Mouse (Mus musculus): ENCODE measurements around the gene Klf13. TPM values are rescaled to one million over a fixed set of nuclear protein-coding genes. Genes with fewer than 3 reads are reported as not detected.
A peak's percentile ranks its signal among the peaks of the same experiment; 100 is the strongest.

The Klf13 gene
- total and polyA plus RNA-seq, 3 experiments = 21.6 to 54.6 (median 50.0) TPM

- no peak overlapping the region for H3K9ac ChIP-seq (ENCODE audit: low read depth, low read length)
- no peak for DNase-seq
- H3K4me3 ChIP-seq = no peak overlapping the region
- no peaks in the 10 kb centered on the region for H3K79me2 ChIP-seq (replicated peaks; ENCODE audit: control insufficient read depth, insufficient read depth, low read length)
- 85% methylated on average over 6 of the region's 6 CpGs for WGBS
- H3K36me3 ChIP-seq (ENCODE audit: control insufficient read depth, insufficient read depth, low read length) = no peaks in the 10 kb centered on the region
- TF ChIP-seq POLR2A (IDR thresholded peaks at IDR 0.05; ENCODE audit: insufficient read depth, low read depth, low read length) (no peak), EP300 (IDR thresholded peaks at IDR 0.05; ENCODE audit: insufficient read depth, low read depth, low read length) (no peak), CTCF (IDR thresholded peaks at IDR 0.05) (0 out of 2 replicates have a peak, but pooled peaks have one; percentile 19)
- intact Hi-C loops (cut with DNase I) = loop anchor here (5.0 kb wide), 1 partner anchor 212 kb away; no protein-coding TSS in a partner anchor
- H3K27me3 ChIP-seq (ENCODE audit: control insufficient read depth, insufficient read depth, low read length) = no peaks in the 10 kb centered on the region
- no peak overlapping the region for H3K27ac ChIP-seq
- H3K4me1 ChIP-seq (ENCODE audit: control insufficient read depth, insufficient read depth, low read length) = peaks cover 5% of the 10 kb centered on the region
Observed at GRCm38 (mm10) chr7:63964121-63964520, 25.4 kb upstream of the Klf13 start.

DNA sequence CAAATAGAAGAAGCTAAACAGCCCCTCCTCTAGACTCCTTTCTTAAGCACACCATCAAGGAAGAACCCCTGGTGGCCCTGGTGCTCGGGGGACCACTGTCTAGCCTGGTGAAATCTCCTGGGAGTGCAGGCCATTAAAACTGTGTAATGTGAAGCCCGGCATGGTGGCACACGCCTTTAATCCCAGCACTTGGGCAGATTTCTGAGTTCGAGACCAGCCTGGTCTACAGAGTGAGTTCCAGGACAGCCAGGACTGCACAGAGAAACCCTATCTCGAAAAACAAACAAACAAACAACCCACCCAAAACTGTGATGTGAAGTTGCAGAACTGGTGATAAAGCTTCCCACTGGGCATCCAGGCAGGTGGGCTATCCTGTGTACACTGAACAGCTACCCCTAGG, 24.9 kb upstream of the Klf13 start:
- no peak for TF ChIP-seq POLR2A (IDR thresholded peaks at IDR 0.05; ENCODE audit: insufficient read depth, low read depth, low read length)
- TF ChIP-seq EP300 (IDR thresholded peaks at IDR 0.05; ENCODE audit: insufficient read depth, low read depth, low read length) = no peak
- TF ChIP-seq CTCF (IDR thresholded peaks at IDR 0.05) = no peak
- no peak overlapping the region for H3K27ac ChIP-seq
- no peaks in the 10 kb centered on the region for H3K27me3 ChIP-seq (ENCODE audit: control insufficient read depth, insufficient read depth, low read length)
- H3K36me3 ChIP-seq (ENCODE audit: control insufficient read depth, insufficient read depth, low read length) = no peaks in the 10 kb centered on the region
- intact Hi-C loops (cut with DNase I) = loop anchor here (5.0 kb wide), 1 partner anchor 211 kb away; no protein-coding TSS in a partner anchor
- H3K9ac ChIP-seq (ENCODE audit: low read depth, low read length) = no peak overlapping the region
- no peak for DNase-seq
- 81% methylated on average over 5 of the region's 5 CpGs for WGBS
- no peak overlapping the region for H3K4me3 ChIP-seq
- peaks cover 5% of the 10 kb centered on the region for H3K4me1 ChIP-seq (ENCODE audit: control insufficient read depth, insufficient read depth, low read length)
- H3K79me2 ChIP-seq (replicated peaks; ENCODE audit: control insufficient read depth, insufficient read depth, low read length) = no peaks in the 10 kb centered on the region

- intact Hi-C loops (cut with DNase I) = no loop called here
- Histone ChIP-seq H3K79me2 (replicated peaks; ENCODE audit: control insufficient read depth, insufficient read depth, low read length) (no peaks in the 10 kb centered on the region), H3K4me1 (ENCODE audit: control insufficient read depth, insufficient read depth, low read length) (no peaks in the 10 kb centered on the region), H3K9ac (ENCODE audit: low read depth, low read length) (no peak overlapping the region), H3K27me3 (ENCODE audit: control insufficient read depth, insufficient read depth, low read length) (no peaks in the 10 kb centered on the region), H3K27ac (no peak overlapping the region), H3K36me3 (ENCODE audit: control insufficient read depth, insufficient read depth, low read length) (no peaks in the 10 kb centered on the region), H3K4me3 (no peak overlapping the region)
- TF ChIP-seq POLR2A (IDR thresholded peaks at IDR 0.05; ENCODE audit: insufficient read depth, low read depth, low read length) (no peak), CTCF (IDR thresholded peaks at IDR 0.05) (no peak), EP300 (IDR thresholded peaks at IDR 0.05; ENCODE audit: insufficient read depth, low read depth, low read length) (no peak)
- 88% methylated on average over 12 of the region's 12 CpGs for WGBS
- no peak for DNase-seq
Observed at GRCm38 (mm10) chr7:63957872-63958640, 19.3 kb upstream of the Klf13 start.

DNA sequence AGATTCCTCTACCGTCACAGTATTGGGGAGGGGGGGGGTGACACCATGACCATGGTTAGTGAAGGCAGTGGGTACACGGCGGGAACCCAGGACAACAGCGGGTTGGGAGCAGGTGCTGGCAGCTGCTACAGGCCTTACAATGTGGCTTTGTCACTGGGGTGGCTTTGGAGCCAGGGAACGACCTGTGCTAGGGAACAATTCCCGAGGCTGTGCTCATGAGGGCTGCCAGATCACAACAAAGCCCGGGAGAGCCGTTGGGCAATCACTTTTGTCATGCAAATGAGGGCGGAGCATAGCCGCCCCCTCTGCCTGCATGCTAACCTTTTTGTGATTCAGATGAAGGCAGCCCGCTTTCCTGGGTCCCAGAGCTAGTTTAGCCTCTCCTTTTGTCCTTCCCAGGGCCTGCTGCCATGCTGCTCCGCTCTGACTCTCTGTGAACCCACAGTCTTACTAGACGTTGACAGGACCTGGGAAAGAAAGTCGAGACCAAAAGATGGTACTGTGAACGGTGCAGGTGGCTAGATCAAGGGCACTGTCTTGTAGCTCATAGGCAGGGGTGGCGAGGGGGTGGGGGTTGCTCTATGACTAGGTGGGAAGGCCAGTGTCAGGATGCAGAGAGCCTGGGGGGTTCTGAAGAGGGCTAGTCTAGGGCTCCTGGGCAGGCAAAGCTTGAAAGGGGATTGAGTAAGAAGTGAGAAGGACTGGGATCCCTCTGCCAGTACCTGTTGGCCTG, 18.4 kb upstream of the Klf13 start:
- DNase-seq = no peak
- intact Hi-C loops (cut with DNase I) = no loop called here

DNA sequence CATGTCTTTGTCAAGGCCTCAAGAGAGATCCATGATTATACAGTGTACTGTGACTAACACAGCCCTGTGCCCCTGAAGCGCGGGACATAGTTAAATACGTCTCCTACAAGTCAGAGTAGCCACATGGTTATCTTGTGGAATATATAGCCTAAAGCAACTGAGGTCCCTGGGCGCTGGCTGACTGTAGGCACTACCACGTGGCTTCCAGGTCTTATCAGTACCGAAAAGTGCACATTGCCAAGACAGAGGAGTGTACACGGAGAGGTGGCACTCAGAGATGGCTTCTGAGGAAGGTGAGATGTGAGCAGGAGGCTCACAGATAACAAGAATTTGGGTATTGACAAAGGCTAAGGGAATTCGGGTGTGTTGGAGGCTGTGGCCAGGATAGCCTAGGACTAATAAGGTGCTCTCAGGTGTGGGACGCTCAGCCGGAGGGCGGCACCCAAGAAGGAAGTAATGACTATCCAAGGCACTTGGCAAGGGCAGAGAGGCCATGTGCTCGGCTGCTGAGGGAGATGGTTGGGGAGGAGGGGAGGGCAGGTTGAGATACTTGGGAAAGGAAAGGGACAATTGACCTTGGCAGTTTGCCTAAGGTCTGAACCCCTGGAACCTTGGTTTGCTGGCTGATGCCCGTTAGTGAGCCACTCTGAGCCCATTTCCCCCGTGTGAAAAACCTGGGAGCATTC, 17.6 kb upstream of the Klf13 start:
- intact Hi-C loops (cut with DNase I) = no loop called here
- Histone ChIP-seq H3K9ac (ENCODE audit: low read depth, low read length) (no peak overlapping the region), H3K79me2 (replicated peaks; ENCODE audit: control insufficient read depth, insufficient read depth, low read length) (no peaks in the 10 kb centered on the region), H3K36me3 (ENCODE audit: control insufficient read depth, insufficient read depth, low read length) (no peaks in the 10 kb centered on the region), H3K27ac (no peak overlapping the region), H3K4me1 (ENCODE audit: control insufficient read depth, insufficient read depth, low read length) (no peaks in the 10 kb centered on the region), H3K27me3 (ENCODE audit: control insufficient read depth, insufficient read depth, low read length) (no peaks in the 10 kb centered on the region), H3K4me3 (no peak overlapping the region)
- 62% methylated on average over 14 of the region's 14 CpGs for WGBS
- no peak for TF ChIP-seq CTCF (IDR thresholded peaks at IDR 0.05)
- TF ChIP-seq EP300 (IDR thresholded peaks at IDR 0.05; ENCODE audit: insufficient read depth, low read depth, low read length) = no peak
- TF ChIP-seq POLR2A (IDR thresholded peaks at IDR 0.05; ENCODE audit: insufficient read depth, low read depth, low read length) = no peak
- DNase-seq = no peak

More for the DNA sequence above, 18.4 kb upstream of the Klf13 start:
- H3K4me3 ChIP-seq = no peak overlapping the region
- WGBS = 49% methylated on average over 16 of the region's 16 CpGs
- H3K36me3 ChIP-seq (ENCODE audit: control insufficient read depth, insufficient read depth, low read length) = no peaks in the 10 kb centered on the region
- no peaks in the 10 kb centered on the region for H3K79me2 ChIP-seq (replicated peaks; ENCODE audit: control insufficient read depth, insufficient read depth, low read length)
- H3K27me3 ChIP-seq (ENCODE audit: control insufficient read depth, insufficient read depth, low read length) = no peaks in the 10 kb centered on the region
- no peak for TF ChIP-seq POLR2A (IDR thresholded peaks at IDR 0.05; ENCODE audit: insufficient read depth, low read depth, low read length)
- TF ChIP-seq EP300 (IDR thresholded peaks at IDR 0.05; ENCODE audit: insufficient read depth, low read depth, low read length) = no peak
- TF ChIP-seq CTCF (IDR thresholded peaks at IDR 0.05) = no peak
- H3K9ac ChIP-seq (ENCODE audit: low read depth, low read length) = no peak overlapping the region
- no peak overlapping the region for H3K27ac ChIP-seq
- no peaks in the 10 kb centered on the region for H3K4me1 ChIP-seq (ENCODE audit: control insufficient read depth, insufficient read depth, low read length)
